Mouse (Mus musculus) olfactory bulb, adult 2 months (tissue): ENCODE measurements around the gene Traf3ip3.

Experiments
- CTCF ChIP-seq: fragments of 200-500 bp; IDR thresholded peaks from 2 replicates; pipeline ENCODE4 v1.5.1; 2012; ENCODE audit warnings: low read depth, mild to moderate bottlenecking, low read length, moderate library complexity; ENCODE audit not compliant: insufficient read depth
- POLR2A ChIP-seq: fragments of 200-500 bp; IDR thresholded peaks from 2 replicates; pipeline ENCODE4 v1.6.1; 2012; ENCODE audit warnings: mild to moderate bottlenecking, low read depth, low read length, moderate library complexity; ENCODE audit not compliant: insufficient read depth

DNA sequence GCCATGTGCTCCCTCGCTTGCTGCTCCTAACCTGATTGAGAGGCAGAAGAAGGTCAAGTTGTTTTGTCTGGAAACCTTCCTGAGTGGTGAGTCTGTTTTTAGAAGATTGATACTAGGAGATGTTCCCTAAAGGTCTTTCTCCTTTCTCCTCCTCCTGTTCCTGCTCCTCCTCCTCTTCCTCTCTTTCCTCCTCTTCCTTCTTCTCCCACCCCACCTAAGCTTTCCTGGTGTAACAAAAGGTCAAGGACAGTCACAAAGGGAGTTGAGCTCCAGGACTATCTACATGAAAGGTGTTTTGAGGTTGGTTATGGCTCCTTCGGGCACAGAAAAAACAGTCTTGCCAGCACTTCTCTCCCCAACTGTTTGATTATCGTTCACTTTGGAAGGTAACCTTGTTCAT is 33.8 kb downstream of the Traf3ip3 start, which contains the start of gene A130010J15Rik:
- no peak for TF ChIP-seq CTCF
- TF ChIP-seq POLR2A = no peak
